ENCODE assay signal across 8 mouse cellular contexts in genomic region chrX:48034144-48035113, GRCm38 (mm10). TPM values are rescaled to one million over a fixed set of nuclear protein-coding genes. Genes with fewer than 3 reads are reported as not detected.
DNase-seq lines count a peak whose midpoint lies in the region; ATAC-seq lines count a peak whose summit lies in the region.

TSS of gene Apln (minus strand) at chrX:48034853.

- peak within 1 kb of the TSS; percentile 51 for H3K4me3 ChIP-seq in forebrain, embryonic 12.5 days (replicated peaks)
- H3K4me3 ChIP-seq in hindbrain, embryonic 13.5 days, result peak within 1 kb of the TSS; percentile 50
- peak within 1 kb of the TSS; percentile 45 for H3K4me3 ChIP-seq in stomach, embryonic 15.5 days (replicated peaks)

- H3K27ac ChIP-seq in forebrain, embryonic 12.5 days, result 0 out of 2 replicates have a peak within 1 kb of the TSS, but pooled peaks have one; percentile 42
- no peak within 1 kb of the TSS for H3K27ac ChIP-seq in hindbrain, embryonic 13.5 days
- no peak within 1 kb of the TSS for H3K27ac ChIP-seq in stomach, embryonic 15.5 days

- peak; percentile 58 to 78 for DNase-seq in adrenal gland, adult (ENCODE audit: inconsistent age in 2 of 2, low spot score in 1 of 2)
- DNase-seq in adrenal gland, postnatal 4 days (ENCODE audit: low spot score in 2 of 2), result no peak
- DNase-seq in brain, adult 2 months (ENCODE audit: low read depth, low spot score), result peak; percentile 56
- no peak for DNase-seq in left cerebral cortex, postnatal 14 days (ENCODE audit: low spot score in 2 of 2)

- 16% methylated on average over 67 of the region's 73 CpGs for WGBS in forebrain, embryonic 12.5 days
- WGBS in hindbrain, embryonic 13.5 days, result 23% methylated on average over 66 of the region's 73 CpGs
- 21% methylated on average over 70 of the region's 73 CpGs for WGBS in stomach, embryonic 15.5 days

- H3K4me1 ChIP-seq in forebrain, embryonic 12.5 days, result peaks cover 5% of the 10 kb centered on the region; the same call in 1 of the 2 replicates
- H3K4me1 ChIP-seq in hindbrain, embryonic 13.5 days (replicated peaks), result peaks cover 11% of the 10 kb centered on the region
- no peaks in the 10 kb centered on the region for H3K4me1 ChIP-seq in stomach, embryonic 15.5 days

- peaks cover 18% of the 10 kb centered on the region for H3K27me3 ChIP-seq in forebrain, embryonic 12.5 days
- peaks cover 51% of the 10 kb centered on the region for H3K27me3 ChIP-seq in hindbrain, embryonic 13.5 days
- no peaks in the 10 kb centered on the region; the same call in 1 of the 2 replicates for H3K27me3 ChIP-seq in stomach, embryonic 15.5 days (replicated peaks)

- no peaks in the 10 kb centered on the region for H3K9me3 ChIP-seq in forebrain, embryonic 12.5 days
- no peaks in the 10 kb centered on the region for H3K9me3 ChIP-seq in hindbrain, embryonic 13.5 days
- H3K9me3 ChIP-seq in stomach, embryonic 15.5 days, result no peaks in the 10 kb centered on the region

- peak within 1 kb of the TSS; percentile 77 for H3K4me2 ChIP-seq in forebrain, embryonic 12.5 days
- H3K4me2 ChIP-seq in hindbrain, embryonic 13.5 days, result peak within 1 kb of the TSS; percentile 73
- peak within 1 kb of the TSS; percentile 77 for H3K4me2 ChIP-seq in stomach, embryonic 15.5 days

- H3K9ac ChIP-seq in forebrain, embryonic 12.5 days, result peak within 1 kb of the TSS; percentile 63
- H3K9ac ChIP-seq in hindbrain, embryonic 13.5 days, result peak within 1 kb of the TSS; percentile 60
- 0 out of 2 replicates have a peak within 1 kb of the TSS, but pooled peaks have one; percentile 2 for H3K9ac ChIP-seq in stomach, embryonic 15.5 days

- intact Hi-C loops in left cerebral cortex, postnatal 14 days (cut with DNase I), result no loop called here

- H3K36me3 ChIP-seq in forebrain, embryonic 12.5 days (replicated peaks), result no peaks in the 10 kb centered on the region
- H3K36me3 ChIP-seq in hindbrain, embryonic 13.5 days, result no peaks in the 10 kb centered on the region
- H3K36me3 ChIP-seq in stomach, embryonic 15.5 days, result no peaks in the 10 kb centered on the region

- peak; percentile 87 for ATAC-seq in forebrain, embryonic 12.5 days (ENCODE audit: low FRiP score)
- ATAC-seq in hindbrain, embryonic 13.5 days (ENCODE audit: low FRiP score), result peak; percentile 78
- peak; percentile 58 for ATAC-seq in megakaryocyte progenitor cell, adult 5-6 weeks (replicated peaks; ENCODE audit: poor library complexity)
- peak; percentile 66 for ATAC-seq in stomach, embryonic 15.5 days (ENCODE audit: insufficient read depth, low FRiP score, low read depth)

RNA-seq across cellular contexts. Expression of gene Apln, which starts in this region (rescaled TPM):
- total RNA-seq in adrenal gland, postnatal 4 days (2021), result 1 to 10 TPM; 9.4 to 10.0 TPM
- 5.3 and 5.9 TPM in 2 replicates for polyA plus RNA-seq in forebrain, embryonic 12.5 days (2016; fragmentation: Nextera tagmentation; extraction: Ambion mirVana)
- polyA plus RNA-seq in hindbrain, embryonic 13.5 days (2015; fragmentation: Nextera tagmentation; extraction: Ambion mirVana), result 2.9 and 3.1 TPM in 2 replicates
- total RNA-seq in left cerebral cortex, postnatal 14 days (2021), result 10 to 100 TPM; 27.0 to 28.0 TPM
- 0.76 and 0.99 TPM in 2 replicates for total RNA-seq in megakaryocyte progenitor cell, adult 5-6 weeks (2015)
- 0.75 and 1.7 TPM in 2 replicates for total RNA-seq in megakaryocyte progenitor cell, adult 5-6 weeks (2017)
- polyA plus RNA-seq in stomach, embryonic 15.5 days (2015; fragmentation: Nextera tagmentation; extraction: Ambion mirVana), result 6.3 and 8.3 TPM in 2 replicates

Comparison
In these comparisons a context has a peak if more than half of its experiments do, and no peak if none do; other contexts are left out.
1. DNase-seq: peak in adrenal gland, adult (2 of 2) and brain, adult 2 months (single experiment); none in adrenal gland, postnatal 4 days (0 of 2) and left cerebral cortex, postnatal 14 days (0 of 2).
2. H3K9ac ChIP-seq: peak in every context shown above with its lines; median percentile 63 in forebrain, embryonic 12.5 days; 60 in hindbrain, embryonic 13.5 days; 2 in stomach, embryonic 15.5 days.
3. Peak in every context shown above with its lines, with median percentiles within 50 percentile points of each other: ATAC-seq, H3K4me2 ChIP-seq and H3K4me3 ChIP-seq.